Mouse (Mus musculus) gastrocnemius, postnatal 10 days (tissue): ENCODE data around the gene Tmem243. TPM values are rescaled to one million over a fixed set of nuclear protein-coding genes. Genes with fewer than 3 reads are reported as not detected.

Source experiments
- DNase-seq: peaks from one replicate; pipeline ENCODE4 v3.0.0; 2021; ENCODE audit warnings: mixed read lengths
- long read RNA-seq, 2 experiments: library from polyadenylated mRNA; stranded (forward); transcript quantifications; one replicate each; pipeline ENCODE4 v2.0.0; 2021
- total RNA-seq, 2 experiments: library from RNA; stranded (reverse); gene quantifications; 2 replicates each; pipeline ENCODE4 v1.2.3; 2021

Tmem243 gene
- 1 to 10 TPM; 4.4 to 4.9 TPM for total RNA-seq
- long read RNA-seq, experiment 1, full-length matches to known transcripts: 8 of 9 reads
- long read RNA-seq, experiment 1, partial matches to known transcripts: 0 of 9 reads
- long read RNA-seq, experiment 1, other reads (novel, unspliced or antisense): 1 of 9 reads
- long read RNA-seq, experiment 2, full-length matches to known transcripts: 6 of 6 reads
- long read RNA-seq, experiment 2, partial matches to known transcripts: 0 of 6 reads
- long read RNA-seq, experiment 2, other reads (novel, unspliced or antisense): 0 of 6 reads

GRCm38 (mm10) chr5:9100207-9100848, at the start of gene Tmem243:
TSS of gene Tmem243 (plus strand) at chr5:9100668.
- peak; percentile 86 for DNase-seq

DNA sequence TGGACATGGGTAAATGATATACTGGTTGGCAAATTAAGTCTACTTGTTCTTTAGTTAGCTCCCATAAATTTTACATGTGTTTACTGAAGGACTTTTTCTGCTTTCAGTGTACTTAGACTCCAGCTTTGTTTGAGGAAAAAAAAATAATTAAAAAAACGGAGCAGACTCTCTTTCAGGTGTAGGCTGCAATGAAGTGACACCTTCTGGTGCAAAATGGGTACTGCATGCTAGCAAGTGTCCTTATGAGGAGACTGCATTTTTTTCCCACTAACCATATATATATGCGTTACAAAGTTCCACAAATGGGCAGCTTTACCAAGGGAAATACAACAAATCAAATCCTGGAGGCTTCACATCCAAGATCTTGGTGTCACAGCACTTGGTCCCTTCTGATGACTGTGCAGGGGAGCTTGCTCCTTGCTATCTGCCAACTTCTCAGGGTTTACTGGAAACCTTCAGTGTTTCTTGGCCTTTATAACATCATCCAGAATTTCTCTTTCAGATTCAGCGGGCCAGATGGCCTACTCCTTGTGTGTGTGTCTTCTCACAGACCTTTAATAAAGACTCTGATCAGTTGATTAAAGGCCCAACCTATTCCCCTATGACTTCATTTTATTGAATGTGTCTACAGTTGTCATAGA, 44.3 kb upstream of the Tmem243 start:
- DNase-seq: peak; percentile 53

DNA sequence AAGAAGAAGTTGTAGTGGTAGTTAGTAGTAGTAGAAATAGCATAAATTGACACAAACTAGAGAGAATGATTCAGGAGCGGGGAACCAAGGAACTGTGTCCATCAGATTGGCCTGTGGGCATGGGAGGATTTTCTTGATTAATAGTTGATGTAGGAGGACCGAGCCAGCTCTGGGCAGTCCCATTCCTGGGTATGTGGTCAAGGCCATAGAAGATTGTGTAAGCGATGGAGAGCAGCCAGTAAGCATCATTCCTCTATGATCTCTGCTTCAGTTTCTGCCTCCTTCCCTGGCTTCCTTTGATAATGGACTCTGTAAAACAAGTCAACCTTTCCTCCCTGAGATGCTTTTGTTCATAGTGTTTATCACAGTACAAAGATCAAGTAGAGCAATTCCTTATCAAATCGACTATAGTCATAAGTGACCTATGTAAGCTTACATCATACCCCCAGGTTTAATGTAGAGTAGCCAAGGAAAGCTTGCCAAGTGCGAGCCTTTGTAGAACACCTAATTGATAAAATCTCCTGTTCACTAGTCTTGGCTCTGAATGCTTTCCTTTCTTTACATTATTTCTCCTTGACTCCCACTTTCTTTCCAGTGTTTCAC, 43.1 kb upstream of the Tmem243 start:
- DNase-seq: no peak

GRCm38 (mm10) chr5:9059303-9060023, 41.0 kb upstream of the Tmem243 start:
- no peak for DNase-seq

DNA sequence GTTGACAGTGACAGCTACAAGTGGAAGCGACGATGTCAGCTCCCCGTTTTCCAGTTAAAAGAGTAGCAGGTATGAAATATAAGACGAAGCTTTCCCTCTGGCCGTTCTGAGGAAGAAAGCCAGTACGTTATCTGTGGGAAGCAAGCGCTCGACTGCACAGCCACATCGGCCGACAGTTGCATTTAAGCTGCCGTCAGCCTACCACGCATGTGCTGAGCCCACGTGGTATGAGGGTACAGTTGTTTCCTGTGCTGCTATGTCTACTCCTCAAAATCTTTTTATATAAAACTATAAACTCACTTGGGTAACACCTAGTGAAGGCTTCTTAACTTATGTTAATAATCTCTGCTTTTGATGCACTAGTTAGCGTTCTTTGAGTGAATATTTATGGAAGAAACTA, 40.2 kb upstream of the Tmem243 start:
- no peak for DNase-seq

DNA sequence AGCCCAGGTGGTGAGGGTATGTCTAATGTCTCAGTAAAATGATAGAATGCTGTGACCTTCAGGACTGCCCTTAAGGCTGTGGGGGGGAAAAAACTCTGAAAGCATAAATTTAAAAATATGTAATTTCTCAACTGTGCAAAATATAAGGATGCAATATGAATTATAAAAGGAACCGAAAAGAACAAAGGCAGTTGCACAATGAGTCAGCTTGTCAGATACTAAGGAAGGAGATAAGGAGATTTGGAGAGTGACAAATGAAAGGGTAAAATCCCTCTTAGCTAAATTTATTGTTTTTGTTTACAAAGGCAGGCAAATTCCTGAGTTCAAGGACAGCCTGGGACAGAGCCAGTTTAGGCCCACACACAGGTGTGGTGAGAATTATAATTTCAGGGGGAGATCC, 36.3 kb upstream of the Tmem243 start:
- no peak for DNase-seq

GRCm38 (mm10) chr5:9068886-9069285, 31.6 kb upstream of the Tmem243 start:
- DNase-seq: peak; percentile 15

GRCm38 (mm10) chr5:9069599-9070209, 30.8 kb upstream of the Tmem243 start:
- DNase-seq: no peak

DNA sequence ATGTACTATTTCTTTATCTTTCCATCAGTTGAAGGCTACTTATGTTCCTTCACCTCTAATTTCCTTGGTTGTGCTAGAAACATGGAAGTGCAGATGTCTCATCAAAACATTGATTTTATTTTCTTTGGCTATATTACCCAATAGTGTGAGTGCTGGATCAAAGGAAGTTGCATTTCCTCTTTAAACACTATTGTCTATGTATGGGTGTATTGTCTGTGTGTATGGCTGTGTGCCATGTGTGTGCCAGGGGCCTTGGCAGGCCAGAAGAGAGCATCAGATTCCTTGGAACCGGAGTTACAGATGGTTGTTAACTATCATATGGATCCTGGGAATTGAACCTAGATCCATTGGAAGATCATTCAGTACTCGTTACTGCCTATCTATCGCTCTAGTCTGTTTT, 29.1 kb upstream of the Tmem243 start:
- no peak for DNase-seq

DNA sequence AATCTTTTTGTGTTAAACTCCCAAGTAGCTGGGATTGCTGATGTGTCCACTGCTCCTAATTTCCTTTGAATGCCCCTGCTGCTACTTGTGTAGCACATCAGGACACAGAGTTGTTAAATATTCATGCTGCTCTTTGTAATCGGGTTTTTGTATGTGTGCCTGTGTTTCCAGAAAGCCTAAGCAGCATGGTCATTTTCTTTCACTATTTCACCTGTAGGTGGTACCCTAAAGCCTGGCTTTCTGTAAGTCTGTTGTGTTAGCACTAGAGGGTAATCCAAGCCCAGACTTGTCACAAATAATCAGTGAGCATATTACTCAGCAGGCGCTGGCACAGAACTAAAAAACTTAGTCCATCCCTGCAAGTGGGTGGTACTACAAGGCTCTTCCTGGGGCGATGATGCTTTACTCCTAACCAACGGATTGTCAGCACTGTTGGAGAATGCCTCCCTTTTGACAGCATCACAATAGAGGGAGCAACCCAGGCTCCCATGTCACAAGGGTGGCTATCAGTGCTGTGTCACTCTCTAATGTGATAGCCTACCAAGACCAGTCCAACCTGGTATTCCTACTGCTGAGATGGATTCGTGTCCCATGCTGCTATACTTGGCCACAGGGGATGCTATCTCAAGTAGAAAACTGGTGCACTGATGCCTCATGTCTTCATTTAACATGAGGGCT, 27.2 kb upstream of the Tmem243 start:
- no peak for DNase-seq

DNA sequence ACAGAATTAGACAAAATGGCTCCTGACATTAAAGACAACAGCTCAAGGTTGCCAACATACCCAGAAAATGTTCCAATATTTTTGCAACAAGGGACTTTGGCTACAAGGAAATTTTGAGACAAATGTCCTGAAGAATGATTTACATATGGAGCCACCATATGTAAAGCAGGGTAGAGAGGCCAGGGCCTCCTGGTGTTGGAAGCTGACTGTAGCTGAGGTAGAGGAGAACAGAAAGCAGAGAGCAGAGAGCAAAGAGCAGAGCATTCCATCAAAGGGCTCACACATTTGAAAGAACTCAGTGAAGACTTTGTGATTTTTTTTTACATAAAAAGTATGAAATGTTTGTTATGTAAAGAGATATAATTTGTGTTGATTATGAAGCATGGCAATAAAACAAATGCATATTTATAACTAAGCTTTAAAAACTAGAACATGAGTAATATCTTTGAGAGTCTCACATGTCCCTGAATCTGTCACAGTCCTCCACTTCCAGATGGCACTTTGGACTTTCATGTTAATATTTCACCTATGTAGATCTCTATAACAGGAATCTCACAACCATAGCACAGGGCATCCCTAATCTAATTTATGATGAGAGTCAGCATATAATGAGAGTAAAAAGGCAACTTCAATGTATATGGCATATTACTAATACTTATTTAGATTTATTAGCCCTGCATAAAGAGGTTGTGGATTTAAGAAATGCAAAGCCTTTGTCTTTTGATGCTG, 20.5 kb upstream of the Tmem243 start:
- no peak for DNase-seq

DNA sequence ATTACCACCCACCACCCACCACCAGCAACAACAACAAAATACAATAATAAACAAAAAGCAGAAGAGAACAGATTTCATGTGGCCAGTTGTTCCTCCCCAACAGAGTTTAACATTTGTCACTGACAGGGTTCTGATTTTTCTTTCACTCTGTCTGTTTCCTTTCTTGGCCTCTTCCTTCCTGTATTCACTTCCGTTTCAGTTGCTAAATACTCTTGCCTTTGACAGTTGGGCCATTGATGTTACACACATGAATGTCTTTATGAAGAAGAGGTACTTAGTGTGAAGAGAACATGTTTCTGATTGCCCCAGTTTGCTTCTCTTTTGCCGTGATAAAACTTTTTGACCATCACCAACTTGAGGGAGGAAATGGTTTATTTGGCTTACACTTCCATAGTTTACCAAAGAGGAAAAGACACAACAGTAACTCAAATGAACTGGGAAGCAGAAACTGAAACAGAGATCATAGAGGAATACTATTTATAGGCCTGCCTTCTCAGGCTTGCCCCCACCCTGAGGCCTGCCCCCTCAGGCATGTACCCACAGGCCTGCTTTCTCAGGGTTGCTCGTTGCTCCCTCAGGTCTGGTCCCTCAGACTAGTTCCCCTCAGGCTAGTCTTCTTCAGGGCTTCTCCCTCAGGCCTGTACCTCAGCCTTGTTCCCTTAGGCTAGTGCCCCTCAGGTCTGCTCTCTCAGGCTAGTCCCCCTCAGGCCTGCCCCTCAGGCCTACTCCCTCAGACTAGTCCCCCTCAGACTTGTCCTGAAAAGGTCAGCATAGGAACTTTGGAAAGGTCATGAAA, 13.3 kb upstream of the Tmem243 start:
- DNase-seq: no peak

- no peak for DNase-seq
Observed at GRCm38 (mm10) chr5:9090493-9091106, 9.9 kb upstream of the Tmem243 start.

GRCm38 (mm10) chr5:9092716-9093115, 7.8 kb upstream of the Tmem243 start:
- no peak for DNase-seq

DNA sequence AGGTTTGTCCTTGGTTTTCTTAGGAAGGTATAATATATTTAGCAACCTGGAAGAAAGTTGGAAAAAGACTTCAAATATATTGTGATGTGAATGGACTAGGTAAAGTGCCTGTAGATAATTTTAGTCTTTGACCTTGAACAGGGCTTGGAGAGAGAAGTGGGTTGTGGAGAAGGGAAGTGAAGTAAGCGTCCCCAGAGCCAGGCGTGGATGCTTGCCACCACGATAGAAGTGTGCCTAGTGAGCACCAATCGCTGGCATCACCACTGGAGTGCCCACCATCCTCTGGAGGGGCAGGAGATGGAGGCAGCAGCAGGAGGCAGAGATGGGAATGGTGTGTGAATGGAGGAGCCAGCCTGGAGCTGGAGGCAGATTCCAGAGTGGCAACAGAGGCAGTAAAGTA, 7.0 kb upstream of the Tmem243 start:
- no peak for DNase-seq

- DNase-seq: peak; percentile 58
Observed at GRCm38 (mm10) chr5:9100849-9101801, 657 bp downstream of the Tmem243 start.

DNA sequence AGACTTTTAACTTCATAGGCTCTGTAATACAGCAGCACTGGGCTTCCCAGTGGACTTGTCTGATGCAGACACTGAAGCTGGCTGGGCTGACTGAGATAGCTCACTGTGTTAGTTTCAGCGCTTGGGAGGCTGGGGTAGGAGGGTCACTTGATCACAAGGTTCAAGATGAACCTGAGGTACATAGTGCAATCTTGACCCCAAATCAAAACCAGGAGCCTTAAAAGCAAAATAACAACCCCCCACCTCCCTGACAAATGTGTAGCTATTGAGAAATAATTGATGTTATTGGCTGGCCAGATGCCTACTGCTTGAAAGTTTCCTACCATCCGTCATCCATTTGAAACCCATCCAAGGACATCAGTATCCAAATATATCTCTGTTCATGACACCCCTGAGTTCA, 2.2 kb downstream of the Tmem243 start:
- DNase-seq: no peak

- no peak for DNase-seq
Observed at GRCm38 (mm10) chr5:9103958-9104357, 3.5 kb downstream of the Tmem243 start.
